Mouse (Mus musculus) E14TG2a.4 (cell line): ENCODE results near the gene Fdx1l.

Experiments used
- CTCF ChIP-seq: conservative IDR thresholded peaks from 2 replicates; pipeline ENCODE4 v1.5.1; 2014; ENCODE audit warnings: low read length
- NANOG ChIP-seq: IDR thresholded peaks from 2 replicates; pipeline ENCODE4 v1.6.1; 2014; ENCODE audit warnings: borderline replicate concordance, low read length, mixed read lengths
- POU5F1 ChIP-seq: IDR thresholded peaks from 2 replicates; pipeline ENCODE4 v1.6.1; 2014; ENCODE audit warnings: low read length, borderline replicate concordance

- TF ChIP-seq CTCF (no peak), POU5F1 (no peak), NANOG (no peak)
These were observed 37.8 kb downstream of the Fdx1l start for GRCm38 (mm10) chr9:21035586-21035985.
